Mouse (Mus musculus): ENCODE data around the gene Smad6.

- TF ChIP-seq TAL1 (conservative IDR thresholded peaks at IDR 0.05; ENCODE audit: low read depth, low read length) = no peak
- no peak for TF ChIP-seq CTCF (IDR thresholded peaks at IDR 0.05; ENCODE audit: low read depth, low read length)
These were observed 20.4 kb upstream of the Smad6 start for GRCm38 (mm10) chr9:64042216-64042615.

All from G1E (cell line).